Mouse (Mus musculus) embryonic facial prominence, embryonic 11.5 days (tissue): Measurements from ENCODE around the gene Dclk1. TPM values are rescaled to one million over a fixed set of nuclear protein-coding genes. Genes with fewer than 3 reads are reported as not detected.
A peak's percentile ranks its signal among the peaks of the same experiment; 100 is the strongest.
"Not testable (repeated sequence)": the region's sequence is repeated elsewhere in the genome, so short reads cannot be mapped to it uniquely, and the experiment has no call there.

ENCODE experiments used
- ATAC-seq: fragments of 200-750 bp; cut with Nextera tagmentation; replicated peaks from 2 replicates; pipeline ENCODE4 v1.8.0; 2017; ENCODE audit warnings: low read depth; ENCODE audit not compliant: insufficient number of reproducible peaks, low FRiP score, low TSS enrichment
- DNase-seq: peaks from one replicate; pipeline ENCODE4 v3.0.0-alpha.2; 2015; ENCODE audit warnings: low spot score
- H3K27ac ChIP-seq: fragments of 300-500 bp; sonication (generic); replicated peaks from 2 replicates; pipeline ENCODE4 v1.5.1; 2014; ENCODE audit warnings: mild to moderate bottlenecking, low read depth, low read length, control low read depth
- H3K27me3 ChIP-seq: fragments of 300-500 bp; sonication (generic); 2 replicates; pipeline ENCODE4 v1.6.1; 2014; ENCODE audit warnings: mild to moderate bottlenecking, low read length, moderate library complexity, mixed read lengths; ENCODE audit not compliant: control insufficient read depth, insufficient read depth
- H3K36me3 ChIP-seq: fragments of 300-500 bp; sonication (generic); replicated peaks from 2 replicates; pipeline ENCODE4 v1.6.1; 2014; ENCODE audit warnings: low read depth, mild to moderate bottlenecking, low read length, moderate library complexity, mixed read lengths; ENCODE audit not compliant: control insufficient read depth, insufficient read depth
- H3K4me1 ChIP-seq: fragments of 300-500 bp; sonication (generic); 2 replicates; pipeline ENCODE4 v1.6.1; 2014; ENCODE audit warnings: low read length, mixed read lengths; ENCODE audit not compliant: control insufficient read depth, insufficient read depth
- H3K4me2 ChIP-seq: fragments of 300-500 bp; sonication (generic); 2 replicates; pipeline ENCODE4 v1.6.1; 2014; ENCODE audit warnings: low read depth, mild to moderate bottlenecking, control low read depth, low read length, moderate library complexity
- H3K4me3 ChIP-seq: fragments of 300-500 bp; sonication (generic); 2 replicates; pipeline ENCODE4 v1.5.1; 2014; ENCODE audit warnings: low read depth, low read length, control low read depth
- H3K9ac ChIP-seq: fragments of 300-500 bp; sonication (generic); replicated peaks from 2 replicates; pipeline ENCODE4 v1.6.1; 2014; ENCODE audit warnings: mild to moderate bottlenecking, control low read depth, low read length
- H3K9me3 ChIP-seq: fragments of 300-500 bp; sonication (generic); replicated peaks from 2 replicates; pipeline ENCODE4 v1.6.1; 2016; ENCODE audit warnings: mild to moderate bottlenecking, low read length, inconsistent platforms, mixed read lengths; ENCODE audit not compliant: control insufficient read depth
- WGBS: fragments of 180-500 bp; shearing (Covaris S2); extraction: QIAGEN DNeasy Blood & Tissue Kit; methylation state at CpG from one replicate; pipeline ENCODE4 v1.1.7; 2014; 5-methylcytosine and 5-hydroxymethylcytosine counted together
- polyA plus RNA-seq: library from polyadenylated mRNA; unstranded; fragments of >200 nt; fragmentation: Nextera tagmentation; extraction: Ambion mirVana; gene quantifications from 2 replicates; pipeline ENCODE4 v1.2.1, GENCODE M21; 2014

Gene Dclk1
- polyA plus RNA-seq = 32.9 and 37.8 TPM in 2 replicates

DNA sequence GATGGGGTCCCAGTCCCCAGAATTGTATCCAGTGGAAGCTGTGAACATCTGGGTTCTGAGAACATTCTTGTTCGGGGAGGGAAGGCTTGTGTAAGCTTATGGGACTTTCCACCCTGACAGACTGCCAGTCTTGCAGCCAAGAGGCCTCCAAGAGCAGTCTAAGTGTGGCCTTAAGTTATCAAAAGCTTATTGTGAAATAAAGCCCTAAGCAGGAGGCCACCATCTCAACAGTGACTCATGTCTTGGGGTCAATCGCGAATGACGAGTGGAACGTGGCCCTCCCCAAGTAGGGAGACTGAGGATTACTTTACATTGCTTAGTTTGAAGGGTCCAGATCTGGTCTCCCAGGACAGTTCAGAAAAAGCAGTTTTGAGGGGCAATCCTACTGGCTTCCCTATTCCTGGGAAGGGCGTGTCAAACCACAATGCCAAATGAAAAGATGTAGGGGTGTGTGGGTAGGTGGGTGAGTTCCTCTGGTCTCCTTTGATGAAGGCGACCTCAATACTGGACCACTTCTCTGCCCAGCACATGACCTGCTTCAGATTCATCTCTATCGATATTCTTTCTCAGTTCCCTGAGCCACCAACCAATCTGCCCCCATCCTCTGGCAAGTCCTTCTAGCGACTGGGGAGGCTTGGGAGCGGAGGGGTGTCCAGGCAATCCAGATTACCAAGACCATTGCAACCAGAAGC is at the start of gene Dclk1:
Gene Dclk1, plus strand, starts transcription at position 635 of the 692 bp plus-strand sequence.
- H3K27me3 ChIP-seq = no peaks in the 10 kb centered on the region
- no peak for DNase-seq
- H3K9me3 ChIP-seq = no peaks in the 10 kb centered on the region
- peak within 1 kb of the TSS; percentile 95 for H3K4me2 ChIP-seq
- no peak for ATAC-seq
- H3K9ac ChIP-seq = peak within 1 kb of the TSS; percentile 76
- H3K4me3 ChIP-seq = peak within 1 kb of the TSS; percentile 67
- peak within 1 kb of the TSS; percentile 66; the same call in 1 of the 2 replicates for H3K27ac ChIP-seq
- no peaks in the 10 kb centered on the region for H3K36me3 ChIP-seq
- WGBS = 34% methylated on average over 10 of the region's 10 CpGs
- H3K4me1 ChIP-seq = no peaks in the 10 kb centered on the region

DNA sequence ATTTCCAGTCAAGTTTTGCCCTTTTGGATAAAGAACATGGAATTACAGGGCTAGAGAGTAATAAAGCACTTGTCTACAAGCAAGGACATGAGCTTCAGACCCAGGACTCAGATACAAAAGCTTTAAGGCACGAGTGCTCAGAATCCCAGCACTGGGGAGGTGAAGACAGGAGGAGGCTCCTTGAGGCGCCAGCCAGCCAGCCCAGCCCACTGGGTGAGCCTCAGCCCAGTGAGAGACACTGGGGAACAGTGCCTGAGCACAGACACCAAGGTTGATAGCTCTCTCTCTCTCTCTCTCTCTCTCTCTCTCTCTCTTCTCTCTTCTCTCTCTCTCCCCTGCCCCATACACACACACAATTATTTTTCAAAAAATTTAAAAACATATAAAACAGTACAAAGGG is 48.8 kb upstream of the Dclk1 start:
- ATAC-seq (no peak), DNase-seq (no peak)
- WGBS = 66% methylated on average over 2 of the region's 2 CpGs
- Histone ChIP-seq H3K27me3 (no peaks in the 10 kb centered on the region), H3K4me2 (no peak overlapping the region), H3K4me1 (no peaks in the 10 kb centered on the region), H3K9me3 (no peaks in the 10 kb centered on the region), H3K9ac (no peak overlapping the region), H3K27ac (no peak overlapping the region), H3K4me3 (no peak overlapping the region), H3K36me3 (no peaks in the 10 kb centered on the region)

DNA sequence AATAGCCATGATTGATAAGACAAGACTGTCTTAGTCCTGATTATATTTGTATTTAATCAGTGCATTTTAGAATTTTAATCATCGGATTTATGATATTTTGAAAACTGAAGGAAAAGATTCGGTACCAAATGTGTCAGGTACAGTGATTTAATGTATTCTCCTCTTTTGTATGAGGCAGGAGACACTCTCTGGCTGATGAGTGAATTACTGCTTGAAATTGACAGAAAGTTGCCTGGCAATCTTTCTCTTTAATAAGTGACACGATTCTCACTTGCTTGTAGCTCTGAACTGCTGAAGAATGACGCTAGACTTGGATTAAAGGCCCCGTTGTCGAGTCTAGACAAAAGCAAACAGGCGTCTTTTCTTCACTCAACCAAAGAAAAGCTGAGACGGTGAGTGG is 47.4 kb upstream of the Dclk1 start:
- no peaks in the 10 kb centered on the region for H3K9me3 ChIP-seq
- no peaks in the 10 kb centered on the region for H3K4me1 ChIP-seq
- WGBS = 82% methylated on average over 8 of the region's 8 CpGs
- H3K36me3 ChIP-seq = no peaks in the 10 kb centered on the region
- ATAC-seq (no peak), DNase-seq (no peak)
- no peak overlapping the region for H3K27ac ChIP-seq
- H3K27me3 ChIP-seq = no peaks in the 10 kb centered on the region
- H3K9ac ChIP-seq = no peak overlapping the region
- no peak overlapping the region for H3K4me2 ChIP-seq
- no peak overlapping the region for H3K4me3 ChIP-seq

DNA sequence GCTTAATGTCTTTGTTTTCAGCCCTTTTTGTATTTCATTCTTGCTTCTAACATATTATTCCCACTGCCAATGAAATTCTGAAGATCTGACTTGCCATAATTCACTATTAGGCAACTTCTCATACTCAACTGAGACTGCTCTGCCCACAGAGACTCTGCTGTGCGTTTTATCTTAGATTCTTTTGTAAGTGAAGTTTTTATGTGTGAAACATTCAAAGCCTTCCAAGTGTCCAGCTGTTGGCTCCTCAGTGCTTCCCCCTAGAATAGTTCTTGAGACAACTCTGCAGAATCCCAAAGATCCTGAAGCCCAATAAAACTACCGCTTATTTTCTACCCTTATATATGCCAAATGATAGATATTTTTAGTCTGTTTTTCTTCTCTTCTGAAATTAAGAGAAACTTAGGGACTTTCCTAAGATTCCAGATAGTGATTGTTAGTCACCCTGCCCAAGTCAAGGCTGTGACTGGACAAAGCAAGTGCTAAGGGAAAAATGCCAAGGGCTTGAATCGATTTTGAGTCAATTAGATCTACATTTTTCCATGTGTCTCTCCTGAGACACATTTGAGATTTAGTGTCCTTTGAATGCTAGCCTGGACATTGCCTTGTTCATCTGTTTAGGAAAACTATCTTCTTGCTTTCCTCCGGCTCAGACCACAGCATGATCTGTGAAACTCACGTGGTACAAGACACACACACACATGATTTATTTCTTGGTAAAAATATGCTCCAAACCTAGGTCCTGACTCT is 46.4 kb upstream of the Dclk1 start:
- H3K27ac ChIP-seq = no peak overlapping the region
- no peaks in the 10 kb centered on the region for H3K36me3 ChIP-seq
- no peak for DNase-seq
- H3K27me3 ChIP-seq = no peaks in the 10 kb centered on the region
- no peak overlapping the region for H3K9ac ChIP-seq
- no peak for ATAC-seq
- no peak overlapping the region for H3K4me2 ChIP-seq
- H3K9me3 ChIP-seq = no peaks in the 10 kb centered on the region
- H3K4me3 ChIP-seq = no peak overlapping the region
- no peaks in the 10 kb centered on the region for H3K4me1 ChIP-seq
- WGBS = 87% methylated on average over 5 of the region's 5 CpGs

DNA sequence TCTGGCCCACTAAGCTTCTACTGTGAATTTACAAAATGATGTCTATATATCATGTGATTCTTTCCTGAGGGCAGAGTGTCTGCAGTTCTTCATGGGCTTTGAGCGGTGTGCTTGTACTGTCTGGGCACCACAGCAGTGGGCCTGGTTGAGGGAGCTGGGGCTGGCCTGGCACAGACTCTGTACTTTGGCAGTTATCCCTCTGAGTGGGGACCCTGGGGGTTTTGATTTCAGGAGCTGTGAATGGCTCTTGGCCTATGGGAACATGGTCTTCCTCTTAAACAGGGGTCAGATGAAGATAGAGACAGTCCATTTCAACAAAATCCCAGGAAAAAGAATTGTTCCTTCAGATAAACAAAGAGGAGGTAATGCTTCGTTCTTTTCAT is 45.8 kb upstream of the Dclk1 start:
- H3K9me3 ChIP-seq = no peaks in the 10 kb centered on the region
- no peak for ATAC-seq
- no peak overlapping the region for H3K9ac ChIP-seq
- 86% methylated on average over 2 of the region's 2 CpGs for WGBS
- no peak overlapping the region for H3K4me3 ChIP-seq
- no peak for DNase-seq
- no peaks in the 10 kb centered on the region for H3K27me3 ChIP-seq
- H3K36me3 ChIP-seq = no peaks in the 10 kb centered on the region
- no peak overlapping the region for H3K27ac ChIP-seq
- H3K4me2 ChIP-seq = no peak overlapping the region
- H3K4me1 ChIP-seq = no peaks in the 10 kb centered on the region

DNA sequence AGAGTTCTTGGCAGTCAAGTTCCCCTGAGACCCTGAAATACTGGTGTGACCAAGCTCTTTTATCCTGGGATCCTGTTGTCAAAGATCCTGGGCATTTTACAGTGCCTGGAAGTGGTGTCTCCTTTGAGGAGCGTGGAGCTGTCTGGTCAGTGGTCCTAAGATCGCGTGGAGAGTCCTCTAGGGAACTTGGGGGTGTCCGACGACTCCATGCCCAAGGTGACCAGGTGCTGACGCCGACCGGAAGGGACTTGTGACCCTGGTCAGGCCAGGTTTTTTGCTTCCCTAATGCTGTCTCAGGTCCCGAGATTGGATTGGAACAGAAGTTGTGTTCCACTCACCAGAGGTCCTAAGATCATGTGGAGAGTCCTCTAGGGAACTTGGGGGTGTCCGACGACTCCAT is 38.5 kb upstream of the Dclk1 start:
- not testable (repeated sequence) for ATAC-seq

DNA sequence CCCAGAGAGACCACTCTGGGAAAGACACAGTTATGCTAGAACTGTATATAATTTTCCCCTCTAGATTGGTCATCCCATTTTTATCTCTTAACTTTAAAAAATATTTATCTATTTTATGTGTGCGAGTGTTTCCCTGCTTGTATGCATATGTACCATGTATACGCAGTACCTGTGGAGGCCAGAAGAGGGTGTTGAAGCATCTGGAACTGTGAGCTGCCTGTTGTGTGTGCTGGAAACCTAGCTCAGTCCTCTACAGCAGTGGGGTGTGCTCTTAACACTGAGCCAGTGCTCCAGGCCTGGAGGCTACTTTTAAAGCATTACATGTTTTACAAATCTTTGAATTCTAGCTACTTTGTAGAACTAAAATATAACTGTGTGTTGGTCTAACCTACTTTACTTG is 35.8 kb upstream of the Dclk1 start:
- Histone ChIP-seq H3K9ac (no peak overlapping the region), H3K4me1 (no peaks in the 10 kb centered on the region), H3K27me3 (no peaks in the 10 kb centered on the region), H3K36me3 (no peaks in the 10 kb centered on the region), H3K4me3 (no peak overlapping the region), H3K9me3 (no peaks in the 10 kb centered on the region), H3K4me2 (no peak overlapping the region), H3K27ac (no peak overlapping the region)
- DNase-seq (no peak), ATAC-seq (no peak)
- WGBS = 90% methylated on average over 2 of the region's 2 CpGs

More for the DNA sequence above, 38.5 kb upstream of the Dclk1 start:
- WGBS = 97% methylated on average over 11 of the region's 11 CpGs
- H3K4me3 ChIP-seq, DNase-seq, H3K36me3 ChIP-seq, H3K4me1 ChIP-seq, H3K27ac ChIP-seq, H3K9ac ChIP-seq, H3K9me3 ChIP-seq, H3K4me2 ChIP-seq, H3K27me3 ChIP-seq: not testable (repeated sequence)

DNA sequence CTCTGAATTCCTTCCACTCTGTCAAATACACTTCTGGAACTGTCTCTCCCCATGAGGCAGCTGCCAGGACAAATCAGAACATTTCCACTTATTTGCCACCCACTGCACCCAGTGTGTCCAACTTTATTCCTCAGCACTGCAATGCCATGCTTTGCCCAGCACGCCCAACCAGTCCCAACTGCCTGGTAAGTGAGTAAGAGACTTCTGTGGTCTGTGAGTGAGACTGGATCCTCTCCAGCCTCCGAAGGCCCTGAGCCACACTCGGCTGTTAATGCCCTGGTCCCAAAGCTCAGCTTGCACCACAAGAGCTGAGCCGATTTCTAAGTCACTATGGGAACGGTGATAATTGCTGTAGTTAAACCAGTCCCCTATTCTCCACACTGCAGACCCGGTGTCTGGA is 34.5 kb upstream of the Dclk1 start:
- 57% methylated on average over 6 of the region's 6 CpGs for WGBS
- ATAC-seq (no peak), DNase-seq (no peak)
- no peaks in the 10 kb centered on the region for H3K36me3 ChIP-seq
- H3K4me3 ChIP-seq = no peak overlapping the region
- no peak overlapping the region for H3K4me2 ChIP-seq
- H3K4me1 ChIP-seq = no peaks in the 10 kb centered on the region
- H3K9me3 ChIP-seq = no peaks in the 10 kb centered on the region
- H3K27me3 ChIP-seq = no peaks in the 10 kb centered on the region
- H3K9ac ChIP-seq = no peak overlapping the region
- no peak overlapping the region for H3K27ac ChIP-seq
